Mouse (Mus musculus): ENCODE data around the gene Ugt1a2.

DNA sequence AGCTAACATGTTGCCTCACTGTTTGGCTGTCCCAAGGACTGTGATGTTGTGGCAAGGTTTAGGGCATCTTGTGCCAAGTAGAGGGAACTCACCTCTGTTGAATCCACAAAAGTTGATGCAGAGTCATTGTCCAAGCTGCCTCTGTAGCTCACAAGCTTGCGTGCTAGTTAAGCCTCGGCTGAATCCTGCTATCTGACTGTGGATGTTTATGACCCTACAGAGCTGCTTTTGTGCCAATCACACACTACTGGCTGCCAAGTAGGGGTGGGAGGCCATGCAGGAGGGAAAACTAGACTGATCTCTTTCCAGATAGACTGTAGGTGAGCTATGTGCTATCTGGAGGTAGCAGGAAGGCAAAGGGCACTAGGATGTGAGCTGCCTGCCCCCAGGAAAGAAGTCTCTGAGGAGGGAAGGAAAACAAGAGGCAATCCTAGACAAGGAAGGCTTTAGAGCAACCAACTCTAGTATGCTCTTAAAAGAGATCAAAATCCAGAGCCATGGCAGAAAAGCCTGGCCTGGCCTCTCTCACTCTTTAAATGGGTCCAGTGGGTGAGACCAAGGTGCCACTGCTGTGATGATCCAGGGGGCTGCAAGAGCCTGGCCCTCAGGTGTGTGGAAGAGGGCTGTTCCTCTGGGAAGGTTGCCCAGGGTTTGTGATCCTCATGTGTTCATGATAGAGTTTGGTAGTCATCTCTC is 13.5 kb downstream of the Ugt1a2 start:
- TF ChIP-seq CTCF (IDR thresholded peaks at IDR 0.05; ENCODE audit: low read depth) (no peak), EP300 (IDR thresholded peaks at IDR 0.05; ENCODE audit: low read depth) (no peak)

All from liver, postnatal 0 days (tissue).